Mouse (Mus musculus): ENCODE measurements at regions not wholly inside any gene's neighbourhood (a gene's known extent, or its start where the extent isn't known, plus 50 kb on each side); places are given as distances from the start of the nearest gene placed in this dataset.
A peak's percentile ranks its signal among the peaks of the same experiment; 100 is the strongest.

- no peak for DNase-seq (ENCODE audit: low spot score in 2 of 2)
These were observed 133.8 kb downstream of the Mylk4 start for GRCm38 (mm10) chr13:32649982-32650381.

- DNase-seq (ENCODE audit: low spot score in 2 of 2), result no peak
These were observed 140.6 kb downstream of the Mylk4 start for GRCm38 (mm10) chr13:32643030-32643750.

- DNase-seq (ENCODE audit: low spot score in 2 of 2), result no peak
These were observed 142.8 kb downstream of the Mylk4 start for GRCm38 (mm10) chr13:32640941-32641340.

- DNase-seq (ENCODE audit: low spot score in 2 of 2), result no peak
These were observed 153.5 kb downstream of the Mylk4 start for GRCm38 (mm10) chr13:32630122-32630732.

- no peak for DNase-seq (ENCODE audit: low spot score in 2 of 2)
These were observed 169.8 kb downstream of the Mylk4 start for GRCm38 (mm10) chr13:32613916-32614315.

- peak; percentile 32 to 65 for DNase-seq (ENCODE audit: low spot score in 2 of 2)
These were observed 172.0 kb downstream of the Mylk4 start for GRCm38 (mm10) chr13:32611551-32612295.

GRCm38 (mm10) chr13:32610970-32611369 is 172.8 kb downstream of the Mylk4 start:
- DNase-seq (ENCODE audit: low spot score in 2 of 2), result no peak

- no peak for DNase-seq (ENCODE audit: low spot score in 2 of 2)
These were observed 175.3 kb downstream of the Mylk4 start for GRCm38 (mm10) chr13:32608413-32608812.

GRCm38 (mm10) chr13:32603925-32604590 is 179.7 kb downstream of the Mylk4 start:
- DNase-seq (ENCODE audit: low spot score in 2 of 2), result peak in 1 of 2 experiments; percentile 44

- no peak for DNase-seq (ENCODE audit: low spot score in 2 of 2)
These were observed 182.4 kb downstream of the Mylk4 start for GRCm38 (mm10) chr13:32601315-32601714.

GRCm38 (mm10) chr13:32593611-32594010 is 190.1 kb downstream of the Mylk4 start:
- no peak for DNase-seq (ENCODE audit: low spot score in 2 of 2)

- no peak for DNase-seq (ENCODE audit: low spot score in 2 of 2)
These were observed 190.6 kb downstream of the Mylk4 start for GRCm38 (mm10) chr13:32593131-32593530.

GRCm38 (mm10) chr13:32581598-32581997 is 202.2 kb downstream of the Mylk4 start:
- DNase-seq (ENCODE audit: low spot score in 2 of 2), result no peak

GRCm38 (mm10) chr13:32567850-32568249 is 215.9 kb downstream of the Mylk4 start:
- no peak for DNase-seq (ENCODE audit: low spot score in 2 of 2)

GRCm38 (mm10) chr13:32560666-32561065 is 222.1 kb upstream of the Gmds start:
- DNase-seq (ENCODE audit: low spot score in 2 of 2), result no peak

- peak in 1 of 2 experiments; percentile 9 for DNase-seq (ENCODE audit: low spot score in 2 of 2)
These were observed 217.9 kb upstream of the Gmds start for GRCm38 (mm10) chr13:32556396-32556795.

- no peak for DNase-seq (ENCODE audit: low spot score in 2 of 2)
These were observed 216.5 kb upstream of the Gmds start for GRCm38 (mm10) chr13:32555064-32555463.

- peak in 1 of 2 experiments; percentile 29 for DNase-seq (ENCODE audit: low spot score in 2 of 2)
These were observed 216.1 kb upstream of the Gmds start for GRCm38 (mm10) chr13:32554601-32555000.

- DNase-seq (ENCODE audit: low spot score in 2 of 2), result peak in 1 of 2 experiments; percentile 26
These were observed 214.6 kb upstream of the Gmds start for GRCm38 (mm10) chr13:32553136-32553535.

- peak in 1 of 2 experiments; percentile 29 for DNase-seq (ENCODE audit: low spot score in 2 of 2)
These were observed 211.6 kb upstream of the Gmds start for GRCm38 (mm10) chr13:32550113-32550512.

GRCm38 (mm10) chr13:32547126-32547525 is 208.6 kb upstream of the Gmds start:
- peak in 1 of 2 experiments; percentile 19 for DNase-seq (ENCODE audit: low spot score in 2 of 2)
